Mouse (Mus musculus): ENCODE measurements around the gene Epor.

GRCm38 (mm10) chr9:21959244-21959643 is 4.1 kb downstream of the Epor start:
- TF ChIP-seq CTCF (IDR thresholded peaks at IDR 0.05; ENCODE audit: extremely low read depth, insufficient read length, insufficient replicate concordance, low read depth, low read length) = no peak
- no peak for TF ChIP-seq POLR2A (IDR thresholded peaks at IDR 0.05; ENCODE audit: low read depth, low read length)

Data from small intestine, adult 2 months (tissue).